Mouse (Mus musculus) heart, postnatal 0 days (tissue): Measurements from ENCODE around the gene Rbm47. TPM values are rescaled to one million over a fixed set of nuclear protein-coding genes. Genes with fewer than 3 reads are reported as not detected.

ENCODE experiments used
- ATAC-seq: fragments of 200-750 bp; cut with Nextera tagmentation; 2 replicates; pipeline ENCODE4 v1.8.0; 2017; ENCODE audit warnings: low read depth, moderate number of reproducible peaks, moderate library complexity; ENCODE audit not compliant: insufficient read depth
- DNase-seq: peaks from one replicate; pipeline ENCODE4 v3.0.0-alpha.2; 2016; ENCODE audit warnings: low spot score
- H3K27ac ChIP-seq: fragments of 300-500 bp; sonication (generic); 2 replicates; pipeline ENCODE4 v1.5.1; 2014; ENCODE audit warnings: low read depth, mild to moderate bottlenecking
- H3K27me3 ChIP-seq: fragments of 300-500 bp; sonication (generic); 2 replicates; pipeline ENCODE4 v1.6.1; 2014; ENCODE audit warnings: low read length, mixed read lengths; ENCODE audit not compliant: control insufficient read depth, insufficient read depth
- H3K36me3 ChIP-seq: fragments of 300-500 bp; sonication (generic); replicated peaks from 2 replicates; pipeline ENCODE4 v1.6.1; 2014; ENCODE audit warnings: low read length, mixed read lengths; ENCODE audit not compliant: control insufficient read depth, insufficient read depth
- H3K4me1 ChIP-seq: fragments of 300-500 bp; sonication (generic); 2 replicates; pipeline ENCODE4 v1.6.1; 2014; ENCODE audit warnings: antibody characterized with exemption; ENCODE audit not compliant: control insufficient read depth, insufficient read depth
- H3K4me2 ChIP-seq: fragments of 300-500 bp; sonication (generic); 2 replicates; pipeline ENCODE4 v1.6.1; 2014; ENCODE audit warnings: low read depth, mild to moderate bottlenecking, low read length, moderate library complexity
- H3K4me3 ChIP-seq: fragments of 300-500 bp; sonication (generic); 2 replicates; pipeline ENCODE4 v1.5.1; 2014; ENCODE audit warnings: low read depth, low read length
- H3K9ac ChIP-seq: fragments of 300-500 bp; sonication (generic); replicated peaks from 2 replicates; pipeline ENCODE4 v1.6.1; 2014; ENCODE audit warnings: low read depth, low read length, mixed read lengths
- H3K9me3 ChIP-seq: fragments of 300-500 bp; sonication (generic); replicated peaks from 2 replicates; pipeline ENCODE4 v1.6.1; 2016; ENCODE audit warnings: low read length; ENCODE audit not compliant: control insufficient read depth
- CTCF ChIP-seq: IDR thresholded peaks from 2 replicates; pipeline ENCODE4 v1.5.1; 2016; ENCODE audit warnings: antibody characterized with exemption, control low read depth, low read depth
- EP300 ChIP-seq: IDR thresholded peaks from 2 replicates; pipeline ENCODE4 v1.6.1; 2016; ENCODE audit warnings: antibody characterized with exemption, low read depth
- WGBS: fragments of 180-500 bp; shearing (Covaris S2); extraction: QIAGEN DNeasy Blood & Tissue Kit; methylation state at CpG from one replicate; pipeline ENCODE4 v1.1.7; 2014; 5-methylcytosine and 5-hydroxymethylcytosine counted together
- polyA plus RNA-seq: library from polyadenylated mRNA; unstranded; fragments of >200 nt; fragmentation: Nextera tagmentation; extraction: Ambion mirVana; gene quantifications from 2 replicates; pipeline ENCODE4 v1.2.1, GENCODE M21; 2015
- total RNA-seq: library from RNA; depleted of rRNA; stranded (reverse); fragments of >200 nt; gene quantifications from 2 replicates; pipeline ENCODE4 v1.2.3, GENCODE M21; 2014; ENCODE audit warnings: low replicate concordance

The Rbm47 gene
- total and polyA plus RNA-seq, 2 experiments from 2014 or later: 1.1 to 11.2 TPM

DNA sequence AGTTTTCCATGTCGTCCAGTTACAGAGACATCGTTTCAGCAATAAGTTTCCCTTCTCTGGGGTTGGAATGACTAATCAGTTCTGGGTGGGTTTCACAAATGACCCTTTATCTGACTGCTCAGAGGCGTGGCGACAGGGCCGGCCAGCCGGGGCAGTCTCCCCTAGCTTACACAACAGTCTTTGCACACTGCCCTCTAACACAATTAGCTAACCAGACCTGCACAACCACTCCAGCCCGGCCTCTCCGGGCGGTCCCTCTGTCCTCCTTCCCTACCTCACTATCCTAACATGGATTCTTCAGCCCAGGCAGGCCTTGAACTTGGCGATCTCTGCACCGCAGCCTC, 90.7 kb downstream of the Rbm47 start:
- DNase-seq (no peak), ATAC-seq (no peak)
- TF ChIP-seq CTCF (no peak), EP300 (no peak)
- H3K4me2 ChIP-seq: no peak overlapping the region
- H3K27me3 ChIP-seq: no peaks in the 10 kb centered on the region
- no peaks in the 10 kb centered on the region for H3K9me3 ChIP-seq
- no peaks in the 10 kb centered on the region for H3K36me3 ChIP-seq
- H3K27ac ChIP-seq: no peak overlapping the region
- no peak overlapping the region for H3K9ac ChIP-seq
- H3K4me1 ChIP-seq: no peaks in the 10 kb centered on the region
- 72% methylated on average over 11 of the region's 11 CpGs for WGBS
- H3K4me3 ChIP-seq: no peak overlapping the region

DNA sequence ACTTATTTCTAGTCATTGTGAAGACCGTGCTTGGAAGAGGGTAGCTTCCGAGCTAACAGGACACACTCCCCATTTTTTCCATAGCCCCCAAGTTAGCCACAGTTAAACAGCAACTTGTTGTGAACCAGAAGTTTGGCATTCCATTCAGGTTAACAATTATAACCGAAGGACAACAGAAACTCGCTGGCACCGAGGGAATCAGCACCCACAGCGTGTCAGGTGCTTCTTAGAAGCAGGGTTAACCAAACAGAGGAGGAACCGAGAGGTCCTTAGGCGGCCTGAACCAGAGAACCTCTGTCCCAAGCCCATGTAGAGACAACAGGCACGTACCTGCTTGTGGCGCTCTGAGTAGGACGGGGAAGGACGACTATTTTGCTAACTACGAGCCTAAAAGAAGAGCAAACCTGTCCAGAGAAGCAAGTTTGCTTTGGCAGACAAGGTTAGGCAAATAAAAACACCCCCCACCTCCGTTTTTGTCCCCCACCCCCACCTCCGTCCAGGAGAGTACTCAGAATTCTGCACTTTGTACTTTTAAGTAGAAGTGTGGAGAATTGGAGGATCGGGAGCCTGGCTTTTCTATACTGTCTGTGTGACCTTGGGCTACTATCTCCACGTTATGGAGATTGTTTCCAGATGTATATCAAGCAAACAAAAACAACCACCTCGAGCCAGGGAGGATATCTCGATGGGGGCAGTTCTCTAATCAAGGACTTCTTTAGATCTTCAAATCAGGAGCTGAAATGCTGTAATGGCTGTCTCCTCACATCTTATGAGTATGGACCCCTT, 91.3 kb downstream of the Rbm47 start:
- Histone ChIP-seq H3K4me2 (no peak overlapping the region), H3K27ac (no peak overlapping the region), H3K4me3 (no peak overlapping the region), H3K36me3 (no peaks in the 10 kb centered on the region), H3K9ac (no peak overlapping the region), H3K4me1 (no peaks in the 10 kb centered on the region), H3K9me3 (no peaks in the 10 kb centered on the region), H3K27me3 (no peaks in the 10 kb centered on the region)
- ATAC-seq (no peak), DNase-seq (no peak)
- TF ChIP-seq CTCF: no peak
- no peak for TF ChIP-seq EP300
- WGBS: 72% methylated on average over 19 of the region's 19 CpGs

DNA sequence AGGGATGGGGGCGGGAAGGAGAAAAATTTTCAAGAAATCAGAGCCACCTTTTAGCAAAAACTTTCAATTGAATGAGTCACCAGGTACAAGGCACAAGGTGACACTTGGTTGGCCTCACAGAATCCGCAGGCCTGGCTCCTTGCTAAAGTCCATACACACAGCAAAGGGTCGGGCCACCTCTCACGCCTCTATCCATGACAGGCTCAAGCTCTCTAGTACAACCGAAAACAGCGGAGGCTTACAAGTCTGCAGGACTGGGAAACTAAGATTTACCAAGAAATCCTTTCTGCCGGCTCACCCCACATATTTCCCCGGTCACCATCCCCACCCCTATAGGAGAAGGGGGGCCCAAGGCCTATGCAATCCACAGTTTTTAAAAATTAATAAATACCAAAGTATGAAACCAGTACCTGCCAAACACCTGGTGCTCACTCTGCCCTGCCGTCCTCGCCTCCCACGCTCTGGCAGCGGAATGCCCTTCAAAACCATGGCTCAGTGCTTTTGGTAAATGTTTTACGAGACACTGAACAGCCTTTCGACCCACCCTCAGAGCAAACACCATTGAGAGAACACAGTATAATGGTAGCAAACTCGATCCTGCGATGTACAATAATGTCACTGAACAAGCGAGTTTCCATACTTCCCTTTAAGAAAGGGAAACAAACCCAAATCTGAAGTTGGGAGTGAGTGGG, 92.2 kb downstream of the Rbm47 start:
- WGBS: 93% methylated on average over 17 of the region's 17 CpGs
- H3K4me1 ChIP-seq: no peaks in the 10 kb centered on the region
- no peaks in the 10 kb centered on the region for H3K9me3 ChIP-seq
- no peaks in the 10 kb centered on the region for H3K36me3 ChIP-seq
- no peak for TF ChIP-seq EP300
- TF ChIP-seq CTCF: no peak
- no peak overlapping the region for H3K9ac ChIP-seq
- H3K27me3 ChIP-seq: no peaks in the 10 kb centered on the region
- no peak overlapping the region for H3K4me2 ChIP-seq
- no peak overlapping the region for H3K4me3 ChIP-seq
- DNase-seq (no peak), ATAC-seq (no peak)
- H3K27ac ChIP-seq: no peak overlapping the region

DNA sequence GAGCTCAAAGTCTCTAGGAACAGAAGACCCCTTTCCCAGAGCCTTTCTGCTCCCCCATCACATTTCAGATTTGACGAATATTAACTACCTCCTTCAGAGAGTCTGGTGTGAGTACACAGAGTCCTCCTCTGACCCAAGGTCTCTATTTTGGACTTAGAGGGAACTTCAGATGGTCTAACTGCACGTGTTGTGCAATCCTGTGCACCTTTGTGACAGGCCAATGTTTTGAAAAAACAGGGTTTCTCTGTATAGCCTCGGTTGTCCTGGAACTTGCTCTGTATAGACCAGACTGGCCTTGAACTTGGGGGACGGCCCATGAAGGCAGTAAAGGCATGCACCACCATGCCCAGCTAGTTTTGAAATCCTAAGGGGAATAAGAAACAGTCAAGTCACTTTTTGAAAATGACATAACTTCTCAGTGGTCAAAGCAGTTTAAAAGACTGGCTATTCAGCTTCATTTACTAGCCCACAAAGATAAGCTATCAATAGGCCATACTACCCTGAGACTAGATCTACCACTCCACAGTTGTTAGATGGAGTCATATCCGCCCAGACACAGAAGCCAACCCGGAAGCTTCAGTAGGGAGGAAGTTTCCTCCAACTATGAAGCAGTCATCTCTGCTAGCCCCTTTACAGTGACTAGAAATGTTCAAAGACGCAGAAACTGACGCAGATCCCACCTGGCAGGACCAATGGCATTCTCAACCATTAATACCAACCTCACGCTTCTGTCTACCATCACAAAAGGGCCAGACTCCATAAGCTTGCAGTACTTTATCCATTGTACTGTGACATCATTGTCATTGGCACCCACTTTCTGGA, 93.3 kb downstream of the Rbm47 start:
- TF ChIP-seq EP300 (no peak), CTCF (no peak)
- ATAC-seq: no peak
- DNase-seq: no peak
- Histone ChIP-seq H3K9me3 (no peaks in the 10 kb centered on the region), H3K4me1 (no peaks in the 10 kb centered on the region), H3K9ac (no peak overlapping the region), H3K4me3 (no peak overlapping the region), H3K4me2 (no peak overlapping the region), H3K36me3 (no peaks in the 10 kb centered on the region), H3K27me3 (no peaks in the 10 kb centered on the region), H3K27ac (no peak overlapping the region)
- WGBS: 81% methylated on average over 9 of the region's 9 CpGs

DNA sequence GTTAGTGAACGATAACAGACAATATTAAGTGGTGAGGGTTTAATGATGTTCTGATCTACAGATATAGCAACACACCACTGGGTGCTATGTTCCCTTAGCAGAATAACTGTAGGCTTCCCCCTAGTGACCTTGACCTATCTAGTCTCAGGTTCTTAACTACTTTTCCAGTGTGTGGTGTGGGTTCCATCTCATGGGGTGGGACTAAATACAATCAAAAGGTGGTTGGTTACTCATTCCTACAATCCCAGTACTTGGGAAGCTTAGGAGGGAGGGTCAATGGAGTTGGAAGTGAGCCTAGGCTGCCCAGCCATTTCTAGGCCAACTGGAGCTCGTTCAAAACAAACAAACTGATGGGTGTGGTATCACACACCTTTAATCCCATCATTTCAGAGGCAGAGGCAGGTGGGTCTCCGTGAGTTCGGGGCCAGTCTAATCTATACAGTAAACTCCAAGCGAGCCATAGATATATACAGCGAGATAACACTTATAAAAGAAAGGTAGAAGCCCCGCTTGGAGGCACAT, 94.4 kb downstream of the Rbm47 start:
- DNase-seq: no peak
- no peaks in the 10 kb centered on the region for H3K36me3 ChIP-seq
- TF ChIP-seq EP300 (no peak), CTCF (no peak)
- no peak overlapping the region for H3K4me2 ChIP-seq
- H3K27me3 ChIP-seq: no peaks in the 10 kb centered on the region
- 87% methylated on average over 7 of the region's 7 CpGs for WGBS
- no peak for ATAC-seq
- no peak overlapping the region for H3K9ac ChIP-seq
- H3K4me3 ChIP-seq: no peak overlapping the region
- H3K4me1 ChIP-seq: no peaks in the 10 kb centered on the region
- no peak overlapping the region for H3K27ac ChIP-seq
- no peaks in the 10 kb centered on the region for H3K9me3 ChIP-seq
